Mouse (Mus musculus) kidney, adult 18-20 months (tissue): Measurements from ENCODE around the gene Gm20671.
A peak's percentile ranks its signal among the peaks of the same experiment; 100 is the strongest.
"Not testable (repeated sequence)": the region's sequence is repeated elsewhere in the genome, so short reads cannot be mapped to it uniquely, and the experiment has no call there.

Experiments
- DNase-seq: peaks from one replicate; pipeline ENCODE4 v3.0.0; 2021

Gene Gm20671

GRCm38 (mm10) chr5:32784726-32785125, 42.2 kb downstream of the Gm20671 start:
- no peak for DNase-seq

- no peak for DNase-seq
Observed at GRCm38 (mm10) chr5:32781596-32781995, 45.3 kb downstream of the Gm20671 start.

GRCm38 (mm10) chr5:32778168-32778567, 48.7 kb downstream of the Gm20671 start:
- DNase-seq: no peak

DNA sequence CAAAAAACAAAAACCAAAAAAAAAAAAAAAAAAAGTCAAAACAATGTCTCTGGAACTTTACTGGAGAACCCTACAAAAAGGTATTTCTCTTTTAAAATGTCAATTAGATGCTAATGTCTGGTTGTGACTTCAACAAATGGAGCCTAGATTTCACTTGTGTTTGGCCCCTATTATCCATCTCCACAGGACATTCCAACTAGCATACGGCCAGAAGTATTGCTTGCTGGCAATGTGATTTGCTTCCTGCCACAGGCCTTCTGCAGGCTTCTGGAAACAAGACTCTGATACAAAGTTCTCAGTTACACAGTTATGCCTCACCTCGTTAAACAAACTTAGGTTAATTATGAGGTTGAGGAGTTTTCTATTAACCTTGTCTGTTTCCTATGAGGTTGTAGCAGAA, 54.5 kb downstream of the Gm20671 start:
- DNase-seq: no peak

GRCm38 (mm10) chr5:32767636-32768373, 59.1 kb downstream of the Gm20671 start:
- no peak for DNase-seq

- no peak for DNase-seq
Observed at GRCm38 (mm10) chr5:32767004-32767403, 59.9 kb downstream of the Gm20671 start.

- no peak for DNase-seq
Observed at GRCm38 (mm10) chr5:32761566-32762140, 65.3 kb downstream of the Gm20671 start.

DNA sequence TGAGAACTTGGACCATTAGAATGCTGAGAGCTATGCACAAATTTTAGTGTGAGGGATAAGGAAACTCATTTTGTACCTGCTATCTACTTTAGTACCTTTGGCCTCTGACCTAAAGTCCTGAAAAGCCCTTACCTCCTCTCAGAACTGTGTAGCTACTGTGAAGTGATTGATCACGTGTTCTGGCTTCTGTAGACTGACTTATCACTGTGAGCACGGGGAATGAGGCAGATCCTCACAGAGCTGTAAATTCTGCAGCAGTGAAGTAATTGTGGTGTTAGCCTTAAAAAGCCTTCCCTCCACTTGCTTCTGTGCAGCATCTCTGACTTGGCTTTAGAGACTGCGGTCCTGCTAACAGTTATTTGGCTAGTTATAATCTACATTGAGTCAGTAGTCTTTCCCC, 66.1 kb downstream of the Gm20671 start:
- DNase-seq: no peak

DNA sequence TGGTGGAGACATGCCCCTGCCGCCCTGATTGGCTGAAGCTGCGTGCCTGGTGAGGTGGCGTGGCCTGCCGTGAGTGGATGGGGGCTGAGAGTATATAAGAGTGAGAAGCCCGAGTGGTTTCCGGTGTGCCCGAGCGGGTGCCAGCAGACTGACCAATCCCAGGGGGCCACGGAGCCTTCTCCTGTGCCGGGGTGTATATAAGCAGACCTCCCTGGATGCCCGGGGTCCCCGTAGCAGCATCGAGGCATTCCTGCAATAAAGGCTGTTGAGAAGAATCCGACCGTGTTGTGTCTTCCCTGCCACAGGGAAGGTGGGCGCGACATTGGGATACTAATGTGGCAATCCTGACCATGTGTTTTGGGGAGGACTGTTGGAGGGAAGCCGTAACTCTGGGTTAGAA, 66.6 kb downstream of the Gm20671 start:
- DNase-seq: not testable (repeated sequence)

DNA sequence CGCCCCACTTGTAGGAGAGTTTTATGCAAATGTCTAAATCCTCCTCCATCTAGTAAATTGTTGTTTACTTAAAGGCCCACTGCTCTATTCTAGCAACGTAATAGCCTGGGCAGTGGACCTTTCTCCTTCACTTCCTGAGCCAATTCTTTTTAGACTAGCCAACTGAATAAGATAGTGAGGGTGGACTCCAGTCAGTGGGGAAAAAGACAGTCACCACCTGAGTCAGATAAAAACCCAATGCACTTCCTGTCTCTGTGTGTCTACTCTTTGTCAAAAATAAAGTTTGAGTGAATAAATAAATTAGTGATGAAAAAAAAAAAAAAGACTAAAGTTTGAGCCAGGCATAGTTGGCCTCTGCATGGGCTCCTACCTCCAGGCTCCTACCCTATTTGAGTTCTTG, 67.2 kb downstream of the Gm20671 start:
- DNase-seq: no peak

- DNase-seq: no peak
Observed at GRCm38 (mm10) chr5:32756141-32756540, 70.8 kb downstream of the Gm20671 start.

GRCm38 (mm10) chr5:32751736-32752135, 75.2 kb downstream of the Gm20671 start:
- DNase-seq: no peak

- no peak for DNase-seq
Observed at GRCm38 (mm10) chr5:32748936-32749335, 78.0 kb downstream of the Gm20671 start.

- peak; percentile 57 for DNase-seq
Observed at GRCm38 (mm10) chr5:32747650-32748375, 79.1 kb downstream of the Gm20671 start.

- peak; percentile 72 for DNase-seq
Observed at GRCm38 (mm10) chr5:32745705-32746655, 80.9 kb downstream of the Gm20671 start.

DNA sequence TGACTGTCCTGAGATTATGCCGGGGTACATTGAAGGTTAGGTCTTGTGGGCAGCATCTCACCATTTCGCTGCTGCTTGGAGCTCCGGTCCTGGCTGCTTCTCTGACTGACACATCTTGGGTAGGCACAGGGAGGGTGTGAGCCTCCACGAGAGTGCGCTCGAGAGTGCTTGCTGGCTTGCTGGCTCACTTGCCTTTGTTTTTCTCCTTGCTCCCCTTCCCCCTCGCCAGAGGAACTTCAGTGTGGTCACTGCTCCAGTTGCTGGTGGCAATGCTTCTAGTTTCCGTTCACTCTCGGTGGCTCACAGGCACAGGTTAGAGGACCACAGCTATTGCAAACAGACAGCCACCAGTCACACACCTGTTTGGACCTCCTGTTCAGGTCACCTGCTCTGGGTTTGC, 84.8 kb downstream of the Gm20671 start:
- no peak for DNase-seq

DNA sequence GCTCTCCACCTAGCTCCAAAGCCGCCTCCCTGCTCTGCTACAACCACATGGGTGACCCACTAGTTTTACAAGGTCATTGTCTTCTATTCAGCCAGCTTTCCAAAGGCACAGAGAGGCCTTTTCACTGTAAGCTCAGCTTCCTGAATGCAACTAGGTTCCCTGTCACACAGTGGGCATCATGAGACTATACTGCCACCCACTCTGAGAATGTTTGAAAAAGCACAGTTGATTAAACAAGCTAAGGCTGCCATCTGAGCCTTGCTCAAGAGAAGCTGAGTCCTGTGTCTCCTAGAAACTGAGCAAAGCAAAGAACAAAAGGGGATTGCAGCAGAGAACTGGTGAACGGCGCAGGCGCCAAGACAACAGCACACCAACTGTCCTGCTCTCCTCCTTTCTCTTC, 85.5 kb downstream of the Gm20671 start:
- not testable (repeated sequence) for DNase-seq

- DNase-seq: not testable (repeated sequence)
Observed at GRCm38 (mm10) chr5:32740850-32741249, 86.1 kb downstream of the Gm20671 start.

DNA sequence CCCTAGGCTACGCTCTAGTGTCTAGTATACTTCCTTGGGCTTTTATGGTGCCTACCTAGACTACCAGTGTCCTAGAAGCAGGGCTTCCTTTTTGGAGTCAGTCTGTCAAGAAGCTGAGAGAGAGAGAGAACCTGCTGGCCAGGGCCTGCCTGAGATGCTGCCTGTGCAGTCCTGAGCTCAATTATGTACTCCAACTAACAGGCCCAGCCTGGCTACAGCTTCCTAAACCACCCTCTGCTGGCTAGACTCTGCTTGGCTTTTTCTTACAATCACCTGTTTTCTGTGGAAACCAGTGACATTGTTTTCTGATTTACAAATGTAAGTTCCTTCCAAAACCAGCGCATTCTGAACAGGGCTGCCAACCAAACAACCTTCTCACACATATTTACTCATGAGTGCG, 86.8 kb downstream of the Gm20671 start:
- DNase-seq: no peak

DNA sequence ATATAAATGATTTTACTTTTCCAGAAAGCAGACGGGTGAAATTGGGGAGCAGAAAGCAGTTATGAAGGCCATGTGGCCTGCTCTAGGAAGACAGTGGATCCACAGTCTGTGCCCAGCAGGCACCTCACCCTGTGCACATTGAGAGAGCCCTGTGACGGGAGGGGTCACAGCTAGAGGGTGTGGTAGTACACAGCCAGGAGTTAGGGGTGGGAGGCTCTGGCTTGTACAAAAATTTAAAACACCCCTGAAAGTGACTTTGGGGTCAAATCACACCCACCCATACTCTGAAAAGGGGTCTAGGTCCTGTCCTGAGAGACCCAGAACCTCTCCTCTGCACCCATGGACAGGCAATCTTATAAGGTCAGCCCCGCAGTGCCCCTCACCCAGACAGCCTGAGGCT, 90.1 kb downstream of the Gm20671 start:
- not testable (repeated sequence) for DNase-seq

- DNase-seq: no peak
Observed at GRCm38 (mm10) chr5:32735779-32736178, 91.1 kb downstream of the Gm20671 start.

GRCm38 (mm10) chr5:32733892-32734291, 93.0 kb downstream of the Gm20671 start:
- not testable (repeated sequence) for DNase-seq

GRCm38 (mm10) chr5:32728851-32729250, 98.1 kb downstream of the Gm20671 start:
- no peak for DNase-seq
